Mouse (Mus musculus) thymus, adult 2 months (tissue): ENCODE data around the gene Sv2b.

Source experiments
- CTCF ChIP-seq: fragments of 200-500 bp; IDR thresholded peaks from 2 replicates; pipeline ENCODE4 v1.5.1; 2012; ENCODE audit warnings: mild to moderate bottlenecking, control low read depth, low read length, moderate library complexity, borderline replicate concordance; ENCODE audit not compliant: control insufficient read depth, poor library complexity, insufficient read depth; ENCODE audit errors: extremely low read depth
- POLR2A ChIP-seq: fragments of 200-500 bp; IDR thresholded peaks from 2 replicates; pipeline ENCODE4 v1.6.1; 2012; ENCODE audit warnings: mild to moderate bottlenecking, low read length, control low read depth, moderate library complexity; ENCODE audit not compliant: control insufficient read depth, poor library complexity, insufficient read depth; ENCODE audit errors: extremely low read depth

DNA sequence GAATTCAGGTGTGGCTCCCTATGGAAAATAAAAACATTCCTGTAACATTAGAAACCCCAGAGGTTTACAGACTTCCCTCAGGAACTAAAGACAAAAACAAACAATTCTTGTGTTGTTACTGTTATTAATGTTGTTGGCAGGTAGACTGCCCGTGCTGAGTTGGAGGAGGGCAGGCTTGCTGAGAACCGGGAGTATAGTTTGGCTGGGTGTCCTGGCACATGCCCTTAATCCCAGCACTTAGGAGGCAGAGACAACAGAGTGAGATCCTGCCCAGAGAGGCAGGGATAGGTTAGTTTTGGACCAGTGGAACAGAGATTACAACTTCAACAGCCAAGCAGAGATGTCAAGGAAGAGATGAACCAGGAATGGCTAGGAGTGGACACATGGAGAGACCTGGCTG is 46.5 kb upstream of the Sv2b start:
- TF ChIP-seq CTCF (no peak), POLR2A (no peak)
